Mouse (Mus musculus): ENCODE data around the gene Patl2. TPM values are rescaled to one million over a fixed set of nuclear protein-coding genes. Genes with fewer than 3 reads are reported as not detected.

Patl2 gene
- polyA plus RNA-seq, 1 experiment from 2014 or later, result not detected

GRCm38 (mm10) chr2:122143111-122143510 is 42.9 kb downstream of the Patl2 start:
- Histone ChIP-seq H3K27ac (ENCODE audit: low read length) (no peak overlapping the region), H3K27me3 (replicated peaks; ENCODE audit: insufficient read depth, low read length) (no peaks in the 10 kb centered on the region), H3K9ac (replicated peaks; ENCODE audit: low read depth) (no peak overlapping the region), H3K4me1 (ENCODE audit: insufficient read depth, low read depth, low read length) (no peaks in the 10 kb centered on the region), H3K9me3 (ENCODE audit: low read length) (no peaks in the 10 kb centered on the region), H3K36me3 (ENCODE audit: insufficient read depth, low read length) (no peaks in the 10 kb centered on the region), H3K4me2 (replicated peaks; ENCODE audit: low read depth, low read length) (no peak overlapping the region), H3K4me3 (ENCODE audit: low read depth, low read length) (no peak overlapping the region)
- DNase-seq (ENCODE audit: low spot score), result no peak
- WGBS, result 79% methylated on average over 3 of the region's 3 CpGs
- ATAC-seq, result no peak
- TF ChIP-seq EP300 (IDR thresholded peaks at IDR 0.05) (no peak), CTCF (IDR thresholded peaks at IDR 0.05) (no peak)

DNA sequence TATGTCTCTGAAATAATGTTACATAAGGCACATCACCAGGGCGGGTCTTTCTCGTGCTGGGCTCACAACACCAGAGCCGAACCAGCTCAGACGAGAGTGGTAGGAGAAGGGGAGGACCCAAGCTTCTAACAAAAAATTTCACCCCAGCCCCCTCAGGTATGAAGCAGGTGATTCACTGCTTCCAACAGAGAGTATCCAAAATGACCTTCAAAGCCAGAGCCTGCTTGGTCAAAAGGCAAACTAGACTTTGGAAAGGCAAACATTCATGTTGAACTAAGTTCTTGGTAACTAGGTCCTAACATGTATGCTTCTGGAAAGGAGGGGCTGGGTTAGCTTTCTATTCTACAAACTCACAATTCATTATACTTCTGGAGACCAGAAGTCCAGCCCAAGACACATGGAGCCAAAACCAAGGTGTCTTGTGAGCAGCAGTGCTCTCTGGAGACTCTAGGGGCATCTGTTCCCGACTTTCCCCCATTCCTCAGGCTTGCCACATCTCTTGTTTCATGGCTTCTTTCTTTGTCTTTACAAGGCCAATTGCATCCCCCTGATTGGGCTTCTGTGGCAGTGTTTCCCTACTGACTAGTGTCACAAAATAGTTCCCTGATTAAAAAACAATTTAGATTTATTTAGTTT is 44.5 kb downstream of the Patl2 start:
- Histone ChIP-seq H3K9ac (replicated peaks; ENCODE audit: low read depth) (no peak overlapping the region), H3K9me3 (ENCODE audit: low read length) (no peaks in the 10 kb centered on the region), H3K4me3 (ENCODE audit: low read depth, low read length) (no peak overlapping the region), H3K36me3 (ENCODE audit: insufficient read depth, low read length) (no peaks in the 10 kb centered on the region), H3K27me3 (replicated peaks; ENCODE audit: insufficient read depth, low read length) (no peaks in the 10 kb centered on the region), H3K27ac (ENCODE audit: low read length) (no peak overlapping the region), H3K4me1 (ENCODE audit: insufficient read depth, low read depth, low read length) (no peaks in the 10 kb centered on the region), H3K4me2 (replicated peaks; ENCODE audit: low read depth, low read length) (no peak overlapping the region)
- DNase-seq (ENCODE audit: low spot score) (no peak), ATAC-seq (no peak)
- TF ChIP-seq CTCF (IDR thresholded peaks at IDR 0.05), result peak; percentile 53
- no peak for TF ChIP-seq EP300 (IDR thresholded peaks at IDR 0.05)
- 66% methylated on average over 5 of the region's 5 CpGs for WGBS

DNA sequence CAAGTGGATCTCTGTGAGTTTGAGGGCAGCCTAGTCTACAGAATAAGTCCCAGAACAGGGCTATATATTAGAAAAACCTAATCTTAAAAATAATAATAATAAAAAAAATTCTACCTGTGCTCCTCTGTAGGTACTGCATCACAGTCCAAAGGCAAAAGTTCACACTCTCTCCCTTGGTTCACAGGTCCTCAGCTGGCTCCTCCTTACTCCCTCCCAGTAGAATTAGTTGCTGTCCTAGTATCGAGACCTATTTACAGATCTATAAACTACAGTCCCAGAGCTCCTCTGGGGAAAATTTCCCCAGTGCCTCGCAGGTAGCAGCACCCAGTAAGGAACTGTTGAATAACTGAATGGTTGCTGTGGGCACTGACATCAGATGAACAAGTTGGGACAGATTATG is 45.2 kb downstream of the Patl2 start:
- no peak overlapping the region for H3K27ac ChIP-seq (ENCODE audit: low read length)
- no peak overlapping the region for H3K4me2 ChIP-seq (replicated peaks; ENCODE audit: low read depth, low read length)
- no peaks in the 10 kb centered on the region for H3K36me3 ChIP-seq (ENCODE audit: insufficient read depth, low read length)
- H3K27me3 ChIP-seq (replicated peaks; ENCODE audit: insufficient read depth, low read length), result no peaks in the 10 kb centered on the region
- WGBS, result 70% methylated on average over 2 of the region's 2 CpGs
- ATAC-seq, result no peak
- H3K4me1 ChIP-seq (ENCODE audit: insufficient read depth, low read depth, low read length), result no peaks in the 10 kb centered on the region
- TF ChIP-seq EP300 (IDR thresholded peaks at IDR 0.05) (no peak), CTCF (IDR thresholded peaks at IDR 0.05) (no peak)
- no peak for DNase-seq (ENCODE audit: low spot score)
- H3K9me3 ChIP-seq (ENCODE audit: low read length), result no peaks in the 10 kb centered on the region
- H3K9ac ChIP-seq (replicated peaks; ENCODE audit: low read depth), result no peak overlapping the region
- H3K4me3 ChIP-seq (ENCODE audit: low read depth, low read length), result no peak overlapping the region

- H3K27me3 ChIP-seq (replicated peaks; ENCODE audit: insufficient read depth, low read length), result no peaks in the 10 kb centered on the region
- WGBS, result 40% methylated on average over 5 of the region's 5 CpGs
- no peak overlapping the region for H3K9ac ChIP-seq (replicated peaks; ENCODE audit: low read depth)
- DNase-seq (ENCODE audit: low spot score) (no peak), ATAC-seq (no peak)
- no peaks in the 10 kb centered on the region for H3K9me3 ChIP-seq (ENCODE audit: low read length)
- H3K36me3 ChIP-seq (ENCODE audit: insufficient read depth, low read length), result no peaks in the 10 kb centered on the region
- H3K4me1 ChIP-seq (ENCODE audit: insufficient read depth, low read depth, low read length), result no peaks in the 10 kb centered on the region
- H3K27ac ChIP-seq (ENCODE audit: low read length), result no peak overlapping the region
- no peak overlapping the region for H3K4me2 ChIP-seq (replicated peaks; ENCODE audit: low read depth, low read length)
- H3K4me3 ChIP-seq (ENCODE audit: low read depth, low read length), result no peak overlapping the region
- TF ChIP-seq CTCF (IDR thresholded peaks at IDR 0.05), result no peak
- TF ChIP-seq EP300 (IDR thresholded peaks at IDR 0.05), result no peak
Measured at GRCm38 (mm10) chr2:122137839-122138465, 48.0 kb downstream of the Patl2 start.

- H3K4me1 ChIP-seq (ENCODE audit: insufficient read depth, low read depth, low read length), result no peaks in the 10 kb centered on the region
- TF ChIP-seq EP300 (IDR thresholded peaks at IDR 0.05) (no peak), CTCF (IDR thresholded peaks at IDR 0.05) (no peak)
- no peak overlapping the region for H3K27ac ChIP-seq (ENCODE audit: low read length)
- H3K4me3 ChIP-seq (ENCODE audit: low read depth, low read length), result no peak overlapping the region
- no peak overlapping the region for H3K4me2 ChIP-seq (replicated peaks; ENCODE audit: low read depth, low read length)
- WGBS, result 80% methylated on average over 2 of the region's 2 CpGs
- no peak for DNase-seq (ENCODE audit: low spot score)
- ATAC-seq, result no peak
- no peaks in the 10 kb centered on the region for H3K9me3 ChIP-seq (ENCODE audit: low read length)
- no peaks in the 10 kb centered on the region for H3K36me3 ChIP-seq (ENCODE audit: insufficient read depth, low read length)
- H3K27me3 ChIP-seq (replicated peaks; ENCODE audit: insufficient read depth, low read length), result no peaks in the 10 kb centered on the region
- no peak overlapping the region for H3K9ac ChIP-seq (replicated peaks; ENCODE audit: low read depth)
Measured at GRCm38 (mm10) chr2:122132618-122133017, 53.4 kb downstream of the Patl2 start.

GRCm38 (mm10) chr2:122132078-122132477 is 53.9 kb downstream of the Patl2 start:
- H3K4me3 ChIP-seq (ENCODE audit: low read depth, low read length), result no peak overlapping the region
- no peaks in the 10 kb centered on the region for H3K4me1 ChIP-seq (ENCODE audit: insufficient read depth, low read depth, low read length)
- TF ChIP-seq EP300 (IDR thresholded peaks at IDR 0.05), result no peak
- no peak for TF ChIP-seq CTCF (IDR thresholded peaks at IDR 0.05)
- H3K4me2 ChIP-seq (replicated peaks; ENCODE audit: low read depth, low read length), result no peak overlapping the region
- no peaks in the 10 kb centered on the region for H3K36me3 ChIP-seq (ENCODE audit: insufficient read depth, low read length)
- no peak overlapping the region for H3K27ac ChIP-seq (ENCODE audit: low read length)
- 85% methylated on average over 2 of the region's 2 CpGs for WGBS
- H3K9me3 ChIP-seq (ENCODE audit: low read length), result no peaks in the 10 kb centered on the region
- H3K9ac ChIP-seq (replicated peaks; ENCODE audit: low read depth), result no peak overlapping the region
- H3K27me3 ChIP-seq (replicated peaks; ENCODE audit: insufficient read depth, low read length), result no peaks in the 10 kb centered on the region
- ATAC-seq (no peak), DNase-seq (ENCODE audit: low spot score) (no peak)
